Mouse (Mus musculus) intestine, embryonic 14.5 days (tissue): ENCODE measurements at regions not wholly inside any gene's neighbourhood (a gene's known extent, or its start where the extent isn't known, plus 50 kb on each side); places are given as distances from the start of the nearest gene placed in this dataset.

Experiments used
- ATAC-seq: fragments of 200-750 bp; cut with Nextera tagmentation; replicated peaks from 2 replicates; pipeline ENCODE4 v1.8.0; 2017; ENCODE audit warnings: low read depth, moderate number of reproducible peaks, moderate TSS enrichment, moderate library complexity; ENCODE audit not compliant: low FRiP score, low TSS enrichment
- DNase-seq: peaks from one replicate; pipeline ENCODE4 v3.0.0-alpha.2; 2018; ENCODE audit warnings: low spot score
- H3K27ac ChIP-seq: fragments of 300-500 bp; sonication (generic); 2 replicates; pipeline ENCODE4 v1.5.1; 2014; ENCODE audit warnings: low read depth, mild to moderate bottlenecking, control low read depth
- H3K27me3 ChIP-seq: fragments of 300-500 bp; sonication (generic); replicated peaks from 2 replicates; pipeline ENCODE4 v1.6.1; 2014; ENCODE audit warnings: low read length, control low read depth; ENCODE audit not compliant: control insufficient read depth, insufficient read depth
- H3K36me3 ChIP-seq: fragments of 300-500 bp; sonication (generic); 2 replicates; pipeline ENCODE4 v1.6.1; 2014; ENCODE audit warnings: low read length, control low read depth; ENCODE audit not compliant: control insufficient read depth, insufficient read depth
- H3K4me1 ChIP-seq: fragments of 300-500 bp; sonication (generic); replicated peaks from 2 replicates; pipeline ENCODE4 v1.6.1; 2014; ENCODE audit warnings: low read length, control low read depth, mixed read lengths; ENCODE audit not compliant: control insufficient read depth, insufficient read depth
- H3K4me2 ChIP-seq: fragments of 300-500 bp; sonication (generic); 2 replicates; pipeline ENCODE4 v1.6.1; 2014; ENCODE audit warnings: low read length
- H3K4me3 ChIP-seq: fragments of 300-500 bp; sonication (generic); 2 replicates; pipeline ENCODE4 v1.5.1; 2014; ENCODE audit warnings: low read depth, low read length, control low read depth, mixed read lengths
- H3K9ac ChIP-seq: fragments of 300-500 bp; sonication (generic); 2 replicates; pipeline ENCODE4 v1.6.1; 2014; ENCODE audit warnings: mild to moderate bottlenecking, low read length
- H3K9me3 ChIP-seq: fragments of 300-500 bp; sonication (generic); 2 replicates; pipeline ENCODE4 v1.6.1; 2016; ENCODE audit warnings: low read length, control low read depth; ENCODE audit not compliant: control insufficient read depth
- WGBS: fragments of 180-500 bp; shearing (Covaris S2); extraction: QIAGEN DNeasy Blood & Tissue Kit; methylation state at CpG from one replicate; pipeline ENCODE4 v1.1.7; 2014; 5-methylcytosine and 5-hydroxymethylcytosine counted together

- Histone ChIP-seq H3K9ac (no peak overlapping the region), H3K4me3 (no peak overlapping the region), H3K27ac (no peak overlapping the region), H3K36me3 (no peaks in the 10 kb centered on the region), H3K4me1 (no peaks in the 10 kb centered on the region), H3K27me3 (no peaks in the 10 kb centered on the region), H3K4me2 (no peak overlapping the region), H3K9me3 (no peaks in the 10 kb centered on the region)
- ATAC-seq (no peak), DNase-seq (no peak)
- 80% methylated on average over 2 of the region's 2 CpGs for WGBS
Measured at GRCm38 (mm10) chr2:143133931-143134330, 55.7 kb downstream of the Otor start.

- no peaks in the 10 kb centered on the region for H3K27me3 ChIP-seq
- H3K4me3 ChIP-seq = no peak overlapping the region
- no peaks in the 10 kb centered on the region for H3K9me3 ChIP-seq
- no peak overlapping the region for H3K27ac ChIP-seq
- no peak overlapping the region for H3K4me2 ChIP-seq
- 64% methylated on average over 3 of the region's 3 CpGs for WGBS
- no peak overlapping the region for H3K9ac ChIP-seq
- no peaks in the 10 kb centered on the region for H3K4me1 ChIP-seq
- H3K36me3 ChIP-seq = no peaks in the 10 kb centered on the region
- ATAC-seq (no peak), DNase-seq (no peak)
Measured at GRCm38 (mm10) chr2:143149189-143149588, 70.9 kb downstream of the Otor start.

DNA sequence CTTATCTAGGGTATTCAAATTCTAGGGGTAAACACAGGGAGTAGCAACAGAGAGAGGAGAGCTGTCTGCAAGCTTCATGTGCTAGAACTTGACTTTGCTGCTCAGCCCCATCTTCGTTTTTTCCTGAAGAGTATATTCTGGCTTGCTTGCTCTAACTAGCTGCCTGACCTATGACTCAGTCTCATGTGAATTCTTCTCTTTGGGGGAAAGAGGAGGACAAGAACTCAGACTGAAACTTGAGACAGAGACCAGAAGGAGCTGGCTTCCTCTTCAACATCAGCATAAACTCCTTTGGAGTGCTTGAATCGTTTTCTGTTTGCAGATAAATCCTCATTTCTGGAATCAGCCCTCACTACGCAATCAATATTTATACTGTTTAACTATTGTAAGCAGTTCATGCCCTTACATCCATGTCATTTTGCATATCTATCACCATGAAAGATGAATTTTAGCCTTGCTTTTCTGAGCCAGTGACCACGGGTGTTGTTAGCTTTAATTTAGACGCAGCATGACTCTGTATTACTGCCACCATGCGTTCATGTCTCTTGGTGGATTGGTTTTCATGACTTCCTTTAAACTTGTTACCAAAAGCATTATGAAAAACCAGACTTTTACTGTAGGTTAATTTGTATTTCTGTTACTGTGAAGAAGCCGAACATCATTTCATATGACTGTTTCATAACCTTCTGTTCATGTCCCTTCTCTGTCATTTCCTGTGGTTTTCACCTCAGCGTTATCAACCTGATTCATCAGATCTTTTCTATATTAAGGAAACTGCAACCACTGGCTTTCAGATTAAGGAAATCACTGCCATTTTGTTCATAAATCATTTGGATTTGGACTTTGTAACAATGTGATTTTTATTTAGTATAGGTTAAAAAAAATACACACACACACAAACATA, 86.1 kb downstream of the Otor start:
- DNase-seq (no peak), ATAC-seq (no peak)
- H3K36me3 ChIP-seq = no peaks in the 10 kb centered on the region
- no peak overlapping the region for H3K9ac ChIP-seq
- no peaks in the 10 kb centered on the region for H3K27me3 ChIP-seq
- H3K4me1 ChIP-seq = no peaks in the 10 kb centered on the region
- WGBS = 86% methylated on average over 8 of the region's 8 CpGs
- H3K4me2 ChIP-seq = no peak overlapping the region
- no peaks in the 10 kb centered on the region for H3K9me3 ChIP-seq
- H3K27ac ChIP-seq = no peak overlapping the region
- no peak overlapping the region for H3K4me3 ChIP-seq

GRCm38 (mm10) chr2:143166771-143167170, 88.5 kb downstream of the Otor start:
- WGBS = 81% methylated on average over 3 of the region's 3 CpGs
- no peak overlapping the region for H3K9ac ChIP-seq

GRCm38 (mm10) chr2:143170648-143171047, 92.4 kb downstream of the Otor start:
- no peaks in the 10 kb centered on the region for H3K36me3 ChIP-seq
- no peaks in the 10 kb centered on the region for H3K4me1 ChIP-seq
- no peak overlapping the region for H3K4me2 ChIP-seq
- ATAC-seq (no peak), DNase-seq (no peak)
- no peak overlapping the region for H3K9ac ChIP-seq
- no peak overlapping the region for H3K4me3 ChIP-seq
- WGBS = 67% methylated on average over 2 of the region's 2 CpGs
- H3K27ac ChIP-seq = no peak overlapping the region
- H3K27me3 ChIP-seq = no peaks in the 10 kb centered on the region
- H3K9me3 ChIP-seq = no peaks in the 10 kb centered on the region

More at GRCm38 (mm10) chr2:143166771-143167170, 88.5 kb downstream of the Otor start:
- no peak overlapping the region for H3K27ac ChIP-seq
- H3K36me3 ChIP-seq = no peaks in the 10 kb centered on the region
- DNase-seq (no peak), ATAC-seq (no peak)
- no peaks in the 10 kb centered on the region for H3K4me1 ChIP-seq
- no peak overlapping the region for H3K4me3 ChIP-seq
- H3K9me3 ChIP-seq = no peaks in the 10 kb centered on the region
- H3K4me2 ChIP-seq = no peak overlapping the region
- H3K27me3 ChIP-seq = no peaks in the 10 kb centered on the region

- Histone ChIP-seq H3K36me3 (no peaks in the 10 kb centered on the region), H3K27ac (no peak overlapping the region), H3K9ac (no peak overlapping the region), H3K4me3 (no peak overlapping the region), H3K9me3 (no peaks in the 10 kb centered on the region), H3K27me3 (no peaks in the 10 kb centered on the region), H3K4me2 (no peak overlapping the region), H3K4me1 (no peaks in the 10 kb centered on the region)
- no peak for ATAC-seq
- no peak for DNase-seq
- WGBS = 72% methylated on average over 3 of the region's 3 CpGs
Measured at GRCm38 (mm10) chr2:143184614-143185013, 106.3 kb downstream of the Otor start.

- WGBS = 64% methylated on average over 8 of the region's 8 CpGs
- DNase-seq (no peak), ATAC-seq (no peak)
- Histone ChIP-seq H3K27me3 (no peaks in the 10 kb centered on the region), H3K9me3 (no peaks in the 10 kb centered on the region), H3K27ac (no peak overlapping the region), H3K4me2 (no peak overlapping the region), H3K4me3 (no peak overlapping the region), H3K9ac (no peak overlapping the region), H3K4me1 (no peaks in the 10 kb centered on the region), H3K36me3 (no peaks in the 10 kb centered on the region)
Measured at GRCm38 (mm10) chr2:143192256-143193164, 114.2 kb downstream of the Otor start.

DNA sequence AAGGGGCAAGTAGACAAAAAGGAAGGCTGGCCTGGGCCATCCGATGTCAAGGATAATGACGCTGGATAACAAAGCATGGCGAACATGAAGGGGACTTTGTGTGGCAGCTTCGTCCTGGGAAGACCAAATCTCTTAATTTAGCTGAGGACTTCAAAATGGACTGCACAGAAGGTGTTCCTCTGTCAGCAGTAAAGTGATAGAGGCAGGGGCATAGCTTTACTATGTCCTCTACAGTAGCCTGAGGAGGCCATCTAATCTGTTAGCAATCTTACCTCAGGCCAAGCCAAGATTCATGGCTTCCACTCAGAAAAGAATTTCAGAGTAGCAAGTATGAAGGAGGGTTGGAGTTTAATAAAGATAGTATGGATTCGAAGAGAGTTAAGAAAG, 114.9 kb downstream of the Otor start:
- Histone ChIP-seq H3K27me3 (no peaks in the 10 kb centered on the region), H3K4me2 (no peak overlapping the region), H3K9ac (no peak overlapping the region), H3K4me3 (no peak overlapping the region), H3K36me3 (no peaks in the 10 kb centered on the region), H3K27ac (no peak overlapping the region), H3K9me3 (no peaks in the 10 kb centered on the region), H3K4me1 (no peaks in the 10 kb centered on the region)
- 73% methylated on average over 5 of the region's 5 CpGs for WGBS
- DNase-seq (no peak), ATAC-seq (no peak)
